Mouse (Mus musculus) spleen, embryonic (tissue): Measurements from ENCODE around the gene Ccr8.

Source experiments
- CTCF ChIA-PET: fragments of 350-600 bp; sonication (Branson Sonifier 250); formaldehyde crosslinking; loops from one replicate; lab custom pipeline; 2022; lab: Charles Lee

The Ccr8 gene

DNA sequence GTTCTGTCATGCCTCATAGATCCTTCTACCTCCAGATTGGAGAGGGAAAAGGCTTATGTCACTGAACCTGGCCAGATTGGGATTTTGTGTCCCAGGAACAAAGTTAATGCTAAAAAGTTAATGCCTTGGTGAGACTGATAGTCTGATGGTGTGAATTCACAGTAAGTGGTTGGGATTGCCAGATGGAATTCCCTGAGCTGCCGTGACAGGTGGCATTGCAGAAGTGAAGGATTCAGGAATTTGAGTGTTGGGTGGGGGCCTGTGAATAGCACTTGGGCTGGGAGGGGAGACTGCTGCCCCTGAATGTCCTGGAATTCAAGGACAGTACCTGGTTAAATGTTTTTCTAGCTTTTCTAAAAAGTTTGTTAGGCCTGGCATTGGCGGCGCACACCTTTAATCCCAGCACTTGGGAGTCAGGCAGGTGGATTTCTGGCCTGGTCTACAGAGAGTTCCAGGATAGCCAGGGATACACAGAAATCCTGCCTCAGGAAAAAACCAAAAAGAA, 39.9 kb downstream of the Ccr8 start:
- CTCF ChIA-PET: interaction anchor here (0.6 kb wide), 1 partner anchor 171 kb away, joined by 3 read pairs; no protein-coding TSS in a partner anchor

DNA sequence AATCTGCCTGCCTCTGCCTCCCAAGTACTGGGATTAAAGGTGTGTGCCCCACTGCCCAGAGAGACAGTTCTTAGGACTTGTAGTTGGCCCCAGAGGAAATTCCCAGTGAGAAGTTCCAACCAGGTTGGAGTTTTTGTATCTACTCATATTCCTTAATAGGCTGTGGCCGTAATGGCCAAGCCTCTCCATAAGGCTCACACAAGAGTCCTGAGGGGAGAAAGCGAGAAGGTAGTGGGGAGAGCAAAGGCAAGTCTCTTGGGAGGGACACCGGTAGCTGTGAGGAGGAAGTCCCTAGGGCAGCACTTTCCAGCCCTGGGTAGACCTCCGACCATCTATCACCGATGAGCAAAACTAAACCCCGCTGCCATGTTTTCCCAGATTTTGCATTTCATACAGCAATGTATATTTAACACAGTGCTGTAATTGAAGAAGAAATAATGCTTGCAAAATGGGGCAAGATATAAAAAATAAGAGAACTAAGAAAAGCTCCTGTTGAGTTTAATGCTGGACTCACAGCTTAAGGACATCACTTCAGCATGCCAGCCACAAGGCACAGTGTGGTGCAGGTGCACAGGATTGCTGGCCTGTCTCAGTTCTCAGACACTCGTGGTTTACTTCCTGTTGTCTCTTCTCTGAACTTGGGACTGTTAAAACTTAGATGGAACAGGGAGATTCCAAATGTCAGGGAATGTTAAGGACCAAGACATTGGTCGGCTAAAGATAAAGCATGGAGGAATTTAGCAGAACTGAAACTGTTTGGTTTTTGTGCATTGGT, 41.3 kb downstream of the Ccr8 start:
- CTCF ChIA-PET: interaction anchor here (1.2 kb wide), 1 partner anchor 104 kb away, joined by 4 read pairs; no protein-coding TSS in a partner anchor

DNA sequence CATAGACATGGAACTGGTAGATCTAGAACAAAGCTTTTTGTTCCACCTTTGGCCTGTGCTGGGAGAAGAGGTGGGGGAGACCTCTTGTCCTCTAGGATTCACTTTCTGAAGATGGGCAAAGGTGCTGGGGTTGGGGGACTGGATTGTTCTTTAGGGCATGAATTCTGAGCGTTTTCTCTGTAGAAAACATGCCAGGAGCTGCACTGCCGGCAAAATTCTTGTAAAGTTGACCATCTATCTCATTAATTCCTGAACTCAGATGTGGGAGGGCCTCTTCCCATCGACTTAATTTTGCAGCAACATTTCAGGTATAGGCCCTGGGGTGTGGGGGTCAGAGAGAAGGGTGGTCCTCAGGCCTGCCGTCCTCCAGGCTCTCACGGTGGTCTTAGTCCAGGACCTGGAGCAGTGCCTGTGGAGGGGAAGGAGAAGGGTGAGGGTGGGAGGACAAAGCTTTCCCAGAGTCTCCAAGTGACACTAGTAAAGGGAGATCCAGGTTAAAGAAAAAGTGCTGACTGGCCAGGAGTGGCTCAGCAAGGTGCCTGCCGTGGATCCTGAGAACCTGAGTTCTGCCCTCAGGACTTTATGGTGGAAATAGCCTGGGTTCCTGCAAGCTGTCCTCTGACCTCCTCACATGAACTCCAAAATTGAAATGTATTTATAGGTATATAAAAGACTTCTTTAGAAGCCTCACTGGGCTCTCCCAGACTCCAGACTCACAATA, 42.0 kb downstream of the Ccr8 start:
- CTCF ChIA-PET: interaction anchor here (0.5 to 1.2 kb wide), 2 partner anchors 24 to 105 kb away, joined by 4 read pairs; no protein-coding TSS in a partner anchor

DNA sequence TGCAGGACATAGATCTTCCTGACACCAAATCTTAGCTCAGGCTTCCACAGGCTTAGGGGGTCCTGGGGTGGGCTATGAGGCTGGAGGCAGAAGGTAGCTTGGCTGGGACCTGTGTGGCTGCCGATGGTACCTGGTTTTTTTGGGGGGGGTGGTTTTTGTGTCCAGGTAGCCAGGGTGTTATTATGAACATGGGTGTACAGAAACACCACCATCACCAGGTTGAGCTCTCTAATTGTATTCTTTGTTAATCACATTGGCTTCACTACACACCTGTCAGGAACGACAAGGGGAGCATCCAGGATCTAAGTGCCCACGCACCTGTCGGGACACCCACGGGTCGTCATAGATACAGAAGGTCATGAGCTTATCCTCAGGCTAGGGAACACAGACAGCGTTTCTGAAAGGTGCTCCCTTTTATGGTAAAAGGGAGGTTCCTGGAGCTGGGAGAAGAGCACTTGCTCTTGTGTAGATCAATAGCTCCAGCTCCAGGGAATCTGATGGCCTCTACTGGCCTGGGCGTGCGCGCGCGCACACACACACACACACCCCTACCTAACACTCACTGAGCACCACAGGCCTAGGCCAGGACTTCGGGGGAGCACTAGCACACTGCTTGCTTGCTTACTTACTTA, 42.7 kb downstream of the Ccr8 start:
- CTCF ChIA-PET: interaction anchor here (0.5 kb wide), 1 partner anchor 25 kb away, joined by 4 read pairs; no protein-coding TSS in a partner anchor

DNA sequence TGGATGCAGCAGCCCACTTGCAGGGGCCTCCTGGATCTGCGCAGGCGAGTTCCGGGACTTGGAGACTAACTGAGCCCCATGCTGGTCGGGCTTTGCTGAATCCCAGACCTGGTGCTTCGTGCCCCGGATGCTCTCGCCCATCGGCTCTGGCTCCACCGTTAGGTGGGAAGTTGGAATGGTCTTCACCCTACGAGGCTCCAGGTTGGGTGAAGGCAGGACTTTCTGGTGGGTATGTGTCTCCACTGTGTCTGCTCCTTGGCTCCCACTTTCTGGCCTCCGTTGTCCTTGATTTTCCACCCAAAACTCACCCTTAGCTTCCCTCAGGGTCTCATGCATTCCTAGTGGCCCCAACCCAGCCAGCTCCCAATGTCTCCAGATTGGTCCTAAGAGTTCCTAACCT, 43.5 kb downstream of the Ccr8 start:
- CTCF ChIA-PET: interaction anchor here (0.6 kb wide), 1 partner anchor 434 kb away, joined by 8 read pairs; no protein-coding TSS in a partner anchor

DNA sequence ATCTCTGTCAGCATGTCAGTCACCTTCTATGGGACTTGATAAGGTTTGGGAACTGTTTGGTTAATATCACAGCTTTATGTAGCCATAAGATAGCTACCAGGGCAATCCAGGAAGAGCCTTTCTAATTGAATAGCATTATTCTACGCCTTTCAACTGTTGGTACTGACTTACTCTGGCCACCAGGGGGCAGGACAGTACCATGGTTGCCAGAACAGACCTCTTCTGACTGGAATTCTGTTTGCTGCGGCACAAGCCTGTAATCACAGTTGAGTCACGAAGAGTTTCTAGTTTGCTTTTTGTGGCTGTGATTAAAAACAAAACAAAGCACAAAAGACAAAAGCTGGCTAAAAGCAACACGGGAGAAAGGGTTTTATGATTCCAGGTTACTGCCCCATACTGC, 48.7 kb downstream of the Ccr8 start:
- CTCF ChIA-PET: no interaction called here

DNA sequence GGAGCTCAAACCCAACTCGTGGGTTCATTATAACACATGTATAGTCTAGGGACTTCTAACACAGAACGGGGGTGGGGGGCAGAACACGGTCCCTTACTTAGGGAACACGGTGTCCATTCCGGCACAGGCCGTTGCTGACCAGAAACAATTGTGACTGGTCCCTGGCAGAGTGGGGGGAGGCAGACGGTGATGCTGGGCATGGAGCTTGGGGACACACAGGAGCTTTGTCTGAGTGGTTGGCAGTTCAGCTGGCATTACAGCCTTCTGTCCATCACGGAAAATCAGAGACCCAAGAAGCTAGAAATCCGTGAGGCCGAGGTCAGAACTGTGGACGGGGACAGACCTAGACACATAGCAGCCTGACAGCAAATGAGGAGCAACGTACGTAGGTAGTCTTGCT, 52.6 kb downstream of the Ccr8 start:
- CTCF ChIA-PET: no interaction called here
